Mouse (Mus musculus) heart, adult 8-10 months (tissue): ENCODE results near the gene Rerg. TPM values are rescaled to one million over a fixed set of nuclear protein-coding genes. Genes with fewer than 3 reads are reported as not detected.

Source experiments
- DNase-seq: peaks from one replicate; pipeline ENCODE4 v3.0.0; 2022; ENCODE audit warnings: low spot score
- total RNA-seq, 4 experiments: library from RNA; stranded (reverse); gene quantifications; 2 replicates each; pipeline ENCODE4 v1.2.4; 2022

Rerg gene
- total RNA-seq, 4 experiments from 2014 or later = 2.4 to 3.0 (median 2.7) TPM

DNA sequence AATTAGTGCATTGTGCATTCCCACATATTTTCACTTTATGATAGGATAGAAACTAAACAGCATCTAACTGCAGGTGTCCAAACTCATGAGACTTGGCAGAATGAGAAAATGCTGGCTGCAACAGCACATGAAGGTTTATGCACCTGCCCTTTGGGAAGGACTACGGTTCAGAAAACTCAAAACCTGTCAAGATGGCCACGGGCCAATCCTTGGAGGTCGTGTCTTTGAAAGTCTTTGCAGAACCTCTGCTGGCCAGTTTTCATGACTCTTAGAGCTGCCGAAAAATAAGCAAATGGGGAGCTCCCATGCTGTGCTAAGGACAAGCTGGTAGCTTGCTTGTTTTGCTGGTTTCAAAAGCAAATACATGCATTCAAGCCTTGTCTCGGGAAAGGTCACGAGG is 156.0 kb downstream of the Rerg start:
- DNase-seq = no peak

DNA sequence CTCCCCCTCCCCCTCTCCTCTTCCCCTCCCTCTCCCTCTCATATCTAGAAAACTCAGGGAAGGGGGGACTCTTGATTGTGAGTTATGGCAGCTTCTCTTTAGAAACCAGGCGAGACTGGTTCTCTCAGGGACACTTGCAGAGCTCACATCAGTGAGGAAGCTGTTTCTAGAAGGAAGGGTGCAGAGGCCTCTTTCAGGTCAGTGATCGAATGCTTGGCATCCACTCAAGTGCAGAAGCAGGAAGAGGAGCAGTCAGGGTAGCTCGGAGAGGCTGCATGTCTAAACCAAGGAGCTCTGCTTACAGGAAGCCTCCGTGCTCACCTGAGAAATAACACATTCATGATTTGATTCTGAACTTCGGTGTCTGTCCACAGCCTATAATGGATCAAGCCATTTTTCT is 159.1 kb downstream of the Rerg start:
- no peak for DNase-seq

Other genes starting within 250 kb of the Rerg start
- under 1 TPM in 2 of 4 experiments, not detected in 2; 0.44 to 0.57 TPM for gene Erp27, start 248.3 kb downstream of the Rerg start, total RNA-seq
- under 1 TPM in 1 of 4 experiments, not detected in 3; 0.81 TPM for gene Pde6h, start 246.7 kb downstream of the Rerg start, total RNA-seq
- gene Arhgdib, start 228.6 kb downstream of the Rerg start, total RNA-seq = 10 to 100 TPM; 19.6 to 27.6 (median 22.0) TPM
- 1 to 10 TPM; 1.6 to 3.4 (median 2.1) TPM for gene Ptpro, start 81.8 kb upstream of the Rerg start, total RNA-seq